Mouse (Mus musculus) stomach, postnatal 0 days (tissue): ENCODE data around the gene Ccdc149.

Experiments used
- CTCF ChIP-seq: IDR thresholded peaks from 2 replicates; pipeline ENCODE4 v1.5.1; 2016; ENCODE audit warnings: antibody characterized with exemption, low read depth, mild to moderate bottlenecking, moderate library complexity
- EP300 ChIP-seq: optimal IDR thresholded peaks from 2 replicates; pipeline ENCODE3; 2016; ENCODE audit warnings: antibody characterized with exemption

GRCm38 (mm10) chr5:52370901-52371300 is 100.4 kb downstream of the Ccdc149 start:
- TF ChIP-seq CTCF (no peak), EP300 (no peak)
